Mouse (Mus musculus): ENCODE data around the gene Mrpl18. TPM values are rescaled to one million over a fixed set of nuclear protein-coding genes. Genes with fewer than 3 reads are reported as not detected.
"Not testable (repeated sequence)": the region's sequence is repeated elsewhere in the genome, so short reads cannot be mapped to it uniquely, and the experiment has no call there.

Gene Mrpl18
- polyA plus RNA-seq, 1 experiment from 2014 or later: 101 TPM

DNA sequence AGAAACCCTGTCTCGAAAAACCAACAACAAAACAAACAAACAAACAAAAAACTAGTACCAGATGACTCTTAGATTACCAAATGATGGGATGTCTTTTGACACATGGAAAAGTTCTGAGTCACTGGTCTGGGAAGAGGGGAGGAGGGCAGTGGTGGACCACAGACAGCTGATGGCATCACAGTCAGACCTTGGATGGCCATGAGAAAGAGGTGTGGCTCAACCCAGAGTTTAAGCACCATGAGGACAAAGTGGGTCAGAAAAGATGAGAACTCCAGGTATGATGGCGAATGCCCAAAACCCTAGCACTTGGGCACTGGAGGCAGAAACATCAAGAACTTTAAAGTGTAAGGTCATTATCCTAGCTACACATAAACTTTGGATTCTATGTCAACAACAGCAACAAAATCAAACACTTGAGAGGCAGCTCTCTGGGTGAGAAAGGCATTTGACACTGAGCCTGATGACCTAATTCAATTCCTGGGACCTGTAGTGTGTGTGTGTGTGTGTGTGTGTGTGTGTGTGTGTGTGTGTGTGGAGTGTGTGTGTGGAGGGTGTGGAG is 21.3 kb upstream of the Mrpl18 start:
- Histone ChIP-seq H3K9ac (ENCODE audit: low read length) (no peak overlapping the region), H3K27me3 (ENCODE audit: control insufficient read depth, insufficient read depth, low read length) (no peaks in the 10 kb centered on the region), H3K4me1 (replicated peaks; ENCODE audit: control insufficient read depth, insufficient read depth) (no peaks in the 10 kb centered on the region), H3K4me3 (ENCODE audit: low read depth, low read length) (no peak overlapping the region), H3K36me3 (ENCODE audit: control insufficient read depth, insufficient read depth, low read length) (no peaks in the 10 kb centered on the region), H3K27ac (replicated peaks) (no peak overlapping the region), H3K4me2 (replicated peaks; ENCODE audit: low read depth) (no peak overlapping the region), H3K9me3 (ENCODE audit: control insufficient read depth, low read length) (no peaks in the 10 kb centered on the region)
- WGBS: 79% methylated on average over 2 of the region's 2 CpGs
- no peak for ATAC-seq (ENCODE audit: low FRiP score, low TSS enrichment)
- no peak for TF ChIP-seq EP300 (optimal IDR thresholded peaks at IDR 0.05)
- TF ChIP-seq CTCF (IDR thresholded peaks at IDR 0.05; ENCODE audit: low read depth): no peak
- no peak for DNase-seq (ENCODE audit: low spot score)

DNA sequence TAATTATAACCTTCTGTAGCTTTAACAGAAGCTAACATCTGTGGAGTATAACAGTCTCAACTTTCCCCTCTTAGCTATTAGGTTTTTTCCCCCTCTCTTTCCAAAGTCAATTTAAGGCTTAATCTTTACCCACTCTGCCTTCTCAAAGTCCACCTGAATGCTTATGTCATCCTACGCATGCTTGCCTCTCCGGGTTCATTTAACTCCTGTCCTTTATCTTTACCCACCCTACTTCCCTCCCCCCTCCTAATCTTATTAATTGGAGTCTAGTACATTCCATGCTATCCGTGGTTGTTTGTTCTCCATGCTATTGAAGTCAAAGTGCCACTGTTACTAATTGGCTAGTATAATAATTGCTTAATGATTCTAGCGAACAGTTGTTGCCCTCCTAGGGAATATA is 19.6 kb upstream of the Mrpl18 start:
- Histone ChIP-seq H3K9me3 (ENCODE audit: control insufficient read depth, low read length) (no peaks in the 10 kb centered on the region), H3K9ac (ENCODE audit: low read length) (no peak overlapping the region), H3K4me1 (replicated peaks; ENCODE audit: control insufficient read depth, insufficient read depth) (no peaks in the 10 kb centered on the region), H3K4me2 (replicated peaks; ENCODE audit: low read depth) (no peak overlapping the region), H3K27me3 (ENCODE audit: control insufficient read depth, insufficient read depth, low read length) (no peaks in the 10 kb centered on the region), H3K27ac (replicated peaks) (no peak overlapping the region), H3K4me3 (ENCODE audit: low read depth, low read length) (no peak overlapping the region), H3K36me3 (ENCODE audit: control insufficient read depth, insufficient read depth, low read length) (no peaks in the 10 kb centered on the region)
- DNase-seq (ENCODE audit: low spot score): no peak
- ATAC-seq (ENCODE audit: low FRiP score, low TSS enrichment): peak; percentile 14; the same call in 1 of the 2 replicates
- TF ChIP-seq EP300 (optimal IDR thresholded peaks at IDR 0.05) (no peak), CTCF (IDR thresholded peaks at IDR 0.05; ENCODE audit: low read depth) (no peak)
- WGBS: 49% methylated on average over 4 of the region's 4 CpGs

DNA sequence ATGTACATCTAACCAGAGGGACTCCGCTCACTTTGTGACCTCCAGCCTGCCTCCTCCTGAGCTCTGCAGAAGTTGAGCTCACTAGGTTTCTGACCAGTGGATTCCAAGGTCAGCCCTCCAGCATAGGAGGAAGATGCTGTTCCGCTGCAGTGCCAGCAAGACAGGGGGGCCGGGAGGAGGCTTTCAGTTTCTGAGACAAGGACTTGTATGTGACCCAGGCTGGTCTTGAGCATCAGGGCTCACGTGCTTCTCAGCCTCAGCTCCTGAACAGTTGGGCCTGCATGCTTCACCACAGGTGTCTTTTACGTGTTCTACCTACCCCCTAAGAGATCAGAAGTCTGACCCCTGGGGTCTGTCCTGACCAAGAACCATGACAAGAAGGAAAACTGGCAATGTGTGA is 15.4 kb upstream of the Mrpl18 start:
- ATAC-seq (ENCODE audit: low FRiP score, low TSS enrichment): not testable (repeated sequence)
- 91% methylated on average over 5 of the region's 5 CpGs for WGBS

DNA sequence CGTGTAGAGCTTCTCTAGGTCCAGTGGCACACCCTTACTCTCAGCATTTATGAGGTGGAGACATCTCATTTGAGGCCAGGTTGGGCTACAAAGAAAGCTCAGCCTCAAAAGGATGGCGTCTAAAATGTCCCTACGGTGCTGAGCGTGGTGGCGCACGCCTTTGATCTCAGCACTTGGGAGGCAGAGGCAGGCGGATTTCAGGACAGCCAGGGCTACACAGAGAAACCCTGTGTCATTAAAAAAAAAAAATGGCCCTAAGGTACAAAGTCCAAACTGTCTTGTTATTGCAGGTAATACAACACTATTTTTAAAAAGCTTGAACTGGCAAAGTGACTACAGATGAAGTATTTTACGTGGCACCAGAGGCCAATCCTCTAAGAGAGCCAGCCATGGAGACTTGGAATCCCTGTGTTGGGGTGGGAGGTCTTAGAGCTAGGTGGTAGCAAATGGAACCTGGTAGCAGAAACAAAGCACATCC is 9.6 kb upstream of the Mrpl18 start:
- no peak for ATAC-seq (ENCODE audit: low FRiP score, low TSS enrichment)
- Histone ChIP-seq H3K4me3 (ENCODE audit: low read depth, low read length) (no peak overlapping the region), H3K9me3 (ENCODE audit: control insufficient read depth, low read length) (no peaks in the 10 kb centered on the region), H3K27me3 (ENCODE audit: control insufficient read depth, insufficient read depth, low read length) (no peaks in the 10 kb centered on the region), H3K9ac (ENCODE audit: low read length) (no peak overlapping the region), H3K4me2 (replicated peaks; ENCODE audit: low read depth) (no peak overlapping the region), H3K36me3 (ENCODE audit: control insufficient read depth, insufficient read depth, low read length) (peaks cover 28% of the 10 kb centered on the region), H3K27ac (replicated peaks) (no peak overlapping the region), H3K4me1 (replicated peaks; ENCODE audit: control insufficient read depth, insufficient read depth) (no peaks in the 10 kb centered on the region)
- WGBS: 86% methylated on average over 8 of the region's 8 CpGs
- TF ChIP-seq EP300 (optimal IDR thresholded peaks at IDR 0.05) (no peak), CTCF (IDR thresholded peaks at IDR 0.05; ENCODE audit: low read depth) (no peak)
- no peak for DNase-seq (ENCODE audit: low spot score)

More for the DNA sequence above, 15.4 kb upstream of the Mrpl18 start:
- not testable (repeated sequence) for H3K4me3 ChIP-seq (ENCODE audit: low read depth, low read length); H3K4me2 ChIP-seq (replicated peaks; ENCODE audit: low read depth); H3K4me1 ChIP-seq (replicated peaks; ENCODE audit: control insufficient read depth, insufficient read depth); H3K27ac ChIP-seq (replicated peaks); H3K36me3 ChIP-seq (ENCODE audit: control insufficient read depth, insufficient read depth, low read length); H3K9ac ChIP-seq (ENCODE audit: low read length); H3K27me3 ChIP-seq (ENCODE audit: control insufficient read depth, insufficient read depth, low read length); DNase-seq (ENCODE audit: low spot score); H3K9me3 ChIP-seq (ENCODE audit: control insufficient read depth, low read length)

DNA sequence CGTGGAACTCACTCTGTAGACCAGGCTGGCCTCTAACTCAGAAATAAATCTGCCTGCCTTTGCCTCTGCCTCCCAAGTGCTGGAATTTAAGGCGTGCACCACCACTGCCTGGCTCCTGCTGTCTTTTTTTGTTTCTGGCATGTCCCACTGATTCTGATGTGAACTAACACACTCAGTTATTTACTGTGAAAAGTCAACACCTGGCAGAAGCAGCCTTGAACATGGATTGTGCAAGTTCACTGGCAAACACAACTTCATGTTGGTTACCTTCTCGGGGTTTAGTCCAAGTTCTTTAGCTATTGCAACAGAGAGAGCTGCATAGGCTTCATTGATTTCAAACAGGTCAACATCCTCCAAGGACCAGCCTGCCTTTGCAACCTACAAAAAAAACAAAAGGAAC is 8.9 kb upstream of the Mrpl18 start:
- Histone ChIP-seq H3K4me1 (replicated peaks; ENCODE audit: control insufficient read depth, insufficient read depth) (no peaks in the 10 kb centered on the region), H3K36me3 (ENCODE audit: control insufficient read depth, insufficient read depth, low read length) (peaks cover 28% of the 10 kb centered on the region), H3K27me3 (ENCODE audit: control insufficient read depth, insufficient read depth, low read length) (no peaks in the 10 kb centered on the region), H3K27ac (replicated peaks) (no peak overlapping the region), H3K9ac (ENCODE audit: low read length) (no peak overlapping the region), H3K4me2 (replicated peaks; ENCODE audit: low read depth) (no peak overlapping the region), H3K4me3 (ENCODE audit: low read depth, low read length) (no peak overlapping the region), H3K9me3 (ENCODE audit: control insufficient read depth, low read length) (no peaks in the 10 kb centered on the region)
- ATAC-seq (ENCODE audit: low FRiP score, low TSS enrichment) (no peak), DNase-seq (ENCODE audit: low spot score) (no peak)
- WGBS: 85% methylated on average over 3 of the region's 3 CpGs
- TF ChIP-seq CTCF (IDR thresholded peaks at IDR 0.05; ENCODE audit: low read depth): no peak
- TF ChIP-seq EP300 (optimal IDR thresholded peaks at IDR 0.05): no peak

DNA sequence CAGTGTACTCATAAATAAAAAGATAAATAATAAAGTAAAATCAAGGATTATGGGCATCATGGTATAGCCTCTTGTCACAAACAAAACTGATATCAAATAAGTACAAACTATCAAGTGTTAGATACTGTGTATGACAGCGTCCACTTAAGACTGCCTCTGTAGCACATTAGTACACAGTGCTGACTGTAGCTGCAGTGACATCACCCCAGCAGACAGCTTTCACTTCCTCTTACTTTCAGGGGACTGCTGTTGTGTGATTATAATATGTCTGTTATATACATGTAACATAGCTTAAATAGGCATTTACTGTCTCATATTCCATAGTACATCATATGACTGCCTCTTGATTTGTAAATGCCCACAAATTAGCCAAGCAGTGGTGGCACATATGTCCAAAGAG is 4.9 kb upstream of the Mrpl18 start:
- ATAC-seq (ENCODE audit: low FRiP score, low TSS enrichment): no peak
- Histone ChIP-seq H3K4me2 (replicated peaks; ENCODE audit: low read depth) (no peak overlapping the region), H3K4me3 (ENCODE audit: low read depth, low read length) (no peak overlapping the region), H3K9ac (ENCODE audit: low read length) (no peak overlapping the region), H3K27ac (replicated peaks) (no peak overlapping the region), H3K27me3 (ENCODE audit: control insufficient read depth, insufficient read depth, low read length) (no peaks in the 10 kb centered on the region), H3K4me1 (replicated peaks; ENCODE audit: control insufficient read depth, insufficient read depth) (0 out of 2 replicates have a peak, but pooled peaks cover 2% of the 10 kb centered on the region), H3K9me3 (ENCODE audit: control insufficient read depth, low read length) (no peaks in the 10 kb centered on the region), H3K36me3 (ENCODE audit: control insufficient read depth, insufficient read depth, low read length) (peaks cover 34% of the 10 kb centered on the region)
- DNase-seq (ENCODE audit: low spot score): no peak
- 94% methylated on average over 1 of the region's 1 CpGs for WGBS
- no peak for TF ChIP-seq CTCF (IDR thresholded peaks at IDR 0.05; ENCODE audit: low read depth)
- TF ChIP-seq EP300 (optimal IDR thresholded peaks at IDR 0.05): no peak
